Mouse (Mus musculus) regulatory T cell (primary cell): ENCODE measurements around the gene Trim9.

ENCODE experiments used
- in situ Hi-C: fragments of 300-600 bp; cut with MboI, MseI; formaldehyde crosslinking; loops from one replicate; pipeline ENCODE4 v1.15.1; 2025; ENCODE audit warnings: high pct_unique_total_duplicates

The Trim9 gene

GRCm38 (mm10) chr12:70347202-70347841 lies at the start of gene Trim9:
Trim9 (minus strand) TSS chr12:70347614.
- in situ Hi-C loops, result no loop called here

- in situ Hi-C loops, result no loop called here
Observed at GRCm38 (mm10) chr12:70395061-70395460, 47.6 kb upstream of the Trim9 start.

GRCm38 (mm10) chr12:70391236-70391635 lies 43.8 kb upstream of the Trim9 start:
- in situ Hi-C loops, result no loop called here

- in situ Hi-C loops, result no loop called here
Observed at GRCm38 (mm10) chr12:70374976-70375375, 27.6 kb upstream of the Trim9 start.

- in situ Hi-C loops, result no loop called here
Observed at GRCm38 (mm10) chr12:70372874-70373273, 25.5 kb upstream of the Trim9 start.

GRCm38 (mm10) chr12:70369348-70369747 lies 21.9 kb upstream of the Trim9 start:
- in situ Hi-C loops, result loop anchor here (10.0 kb wide), 2 partner anchors 55 to 535 kb away; no protein-coding TSS in a partner anchor

GRCm38 (mm10) chr12:70368820-70369219 lies 21.4 kb upstream of the Trim9 start:
- in situ Hi-C loops, result loop anchor here (10.0 kb wide), 2 partner anchors 56 to 536 kb away; no protein-coding TSS in a partner anchor

GRCm38 (mm10) chr12:70367326-70368248 lies 20.2 kb upstream of the Trim9 start:
- in situ Hi-C loops, result loop anchor here (10.0 kb wide), 2 partner anchors 57 to 537 kb away; no protein-coding TSS in a partner anchor

GRCm38 (mm10) chr12:70363016-70363415 lies 15.6 kb upstream of the Trim9 start:
- in situ Hi-C loops, result loop anchor here (10.0 kb wide), 2 partner anchors 62 to 542 kb away; no protein-coding TSS in a partner anchor

- in situ Hi-C loops, result loop anchor here (10.0 kb wide), 2 partner anchors 65 to 545 kb away; no protein-coding TSS in a partner anchor
Observed at GRCm38 (mm10) chr12:70360276-70360675, 12.9 kb upstream of the Trim9 start.

GRCm38 (mm10) chr12:70359443-70359842 lies 12.0 kb upstream of the Trim9 start:
- in situ Hi-C loops, result no loop called here

GRCm38 (mm10) chr12:70354926-70355325 lies 7.5 kb upstream of the Trim9 start:
- in situ Hi-C loops, result no loop called here

GRCm38 (mm10) chr12:70350490-70350889 lies 3.1 kb upstream of the Trim9 start:
- in situ Hi-C loops, result no loop called here

- in situ Hi-C loops, result no loop called here
Observed at GRCm38 (mm10) chr12:70349788-70350187, 2.4 kb upstream of the Trim9 start.

- in situ Hi-C loops, result no loop called here
Observed at GRCm38 (mm10) chr12:70348026-70348425, 612 bp upstream of the Trim9 start.

GRCm38 (mm10) chr12:70346139-70347026 lies 1.0 kb downstream of the Trim9 start:
- in situ Hi-C loops, result no loop called here

GRCm38 (mm10) chr12:70345531-70346138 lies 1.8 kb downstream of the Trim9 start:
- in situ Hi-C loops, result no loop called here

GRCm38 (mm10) chr12:70335176-70335575 lies 12.2 kb downstream of the Trim9 start:
- in situ Hi-C loops, result no loop called here

GRCm38 (mm10) chr12:70333253-70333805 lies 14.1 kb downstream of the Trim9 start:
- in situ Hi-C loops, result no loop called here

GRCm38 (mm10) chr12:70329059-70329458 lies 18.4 kb downstream of the Trim9 start:
- in situ Hi-C loops, result no loop called here

GRCm38 (mm10) chr12:70326956-70327355 lies 20.5 kb downstream of the Trim9 start:
- in situ Hi-C loops, result no loop called here
